Mouse (Mus musculus): ENCODE measurements around the gene Cenpx. TPM values are rescaled to one million over a fixed set of nuclear protein-coding genes. Genes with fewer than 3 reads are reported as not detected.
"Not testable (repeated sequence)": the region's sequence is repeated elsewhere in the genome, so short reads cannot be mapped to it uniquely, and the experiment has no call there.

The Cenpx gene
- total RNA-seq (2014; rRNA removed), result 28.5 and 52.1 TPM in 2 replicates
- polyA plus RNA-seq (2015; fragmentation: Nextera tagmentation; extraction: Ambion mirVana), result 91.3 and 114 TPM in 2 replicates

DNA sequence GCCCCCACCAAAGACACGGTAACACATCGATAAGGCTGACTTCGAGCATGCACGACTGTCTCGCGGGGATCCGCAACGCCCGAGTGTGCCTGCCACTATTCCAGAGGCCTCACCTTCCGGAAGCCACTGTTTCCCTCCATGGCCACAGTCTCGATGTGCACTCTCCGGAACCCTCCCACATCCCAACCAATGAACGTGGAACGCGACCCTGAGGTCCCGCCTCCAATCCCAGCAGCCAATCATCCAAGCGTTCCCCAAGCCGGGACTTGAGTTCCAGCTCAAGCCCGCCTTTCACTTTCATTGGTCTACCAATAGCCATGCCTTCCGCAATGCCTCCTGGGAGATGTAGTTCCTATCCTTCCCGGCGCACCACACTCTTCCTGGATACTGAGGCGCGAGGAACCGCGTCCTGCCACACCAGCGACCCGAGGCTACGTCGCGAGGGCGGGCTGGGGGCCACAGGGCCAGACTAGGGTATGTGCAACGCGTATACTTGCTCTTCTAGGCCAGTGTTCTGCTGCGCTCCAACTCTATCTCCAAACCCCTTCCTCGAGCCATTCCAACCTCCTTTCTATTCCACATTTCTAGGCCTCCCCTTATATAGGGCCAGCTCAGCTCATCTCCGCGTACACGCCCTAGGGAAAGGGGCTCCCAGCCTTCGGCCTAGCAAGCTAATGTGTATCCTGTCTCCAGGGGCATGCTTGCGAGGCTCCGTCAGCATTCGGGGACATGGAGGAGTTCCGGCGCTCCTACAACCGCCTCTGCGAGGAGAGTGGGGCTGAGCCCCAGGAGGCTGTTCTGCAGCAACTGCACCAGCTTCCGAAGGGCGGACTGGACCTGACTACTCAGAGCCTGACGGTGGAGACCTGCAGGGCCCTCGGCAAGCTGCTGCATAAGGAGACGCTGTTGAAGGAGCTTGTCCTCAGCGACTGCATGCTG is at the start of gene Cenpx, which contains the start of gene Lrrc45:
Cenpx (minus strand) TSS at position 159 of the 939 bp plus-strand sequence.
Lrrc45 (plus strand) TSS at position 346 of the 939 bp plus-strand sequence.
- H3K4me3 ChIP-seq (ENCODE audit: low read depth, low read length), result peak within 1 kb of the TSS; percentile 54
- no peaks in the 10 kb centered on the region for H3K9me3 ChIP-seq (ENCODE audit: low read length)
- H3K9ac ChIP-seq, result peak within 1 kb of the TSS; percentile 64
- peaks cover 16% of the 10 kb centered on the region; the same call in 1 of the 2 replicates for H3K4me1 ChIP-seq (ENCODE audit: insufficient read depth)
- TF ChIP-seq CTCF (IDR thresholded peaks at IDR 0.05; ENCODE audit: low read depth), result no peak
- WGBS, result 2% methylated on average over 53 of the region's 53 CpGs
- ATAC-seq, result peak; percentile 99
- peak within 1 kb of the TSS; percentile 98 for H3K4me2 ChIP-seq (ENCODE audit: low read depth)
- H3K36me3 ChIP-seq (ENCODE audit: insufficient read depth), result peaks cover 49% of the 10 kb centered on the region
- peak; percentile 98 for DNase-seq
- no peaks in the 10 kb centered on the region for H3K27me3 ChIP-seq (ENCODE audit: insufficient read depth, low read length)
- peak within 1 kb of the TSS; percentile 51 for H3K27ac ChIP-seq (ENCODE audit: low read depth, low read length)

DNA sequence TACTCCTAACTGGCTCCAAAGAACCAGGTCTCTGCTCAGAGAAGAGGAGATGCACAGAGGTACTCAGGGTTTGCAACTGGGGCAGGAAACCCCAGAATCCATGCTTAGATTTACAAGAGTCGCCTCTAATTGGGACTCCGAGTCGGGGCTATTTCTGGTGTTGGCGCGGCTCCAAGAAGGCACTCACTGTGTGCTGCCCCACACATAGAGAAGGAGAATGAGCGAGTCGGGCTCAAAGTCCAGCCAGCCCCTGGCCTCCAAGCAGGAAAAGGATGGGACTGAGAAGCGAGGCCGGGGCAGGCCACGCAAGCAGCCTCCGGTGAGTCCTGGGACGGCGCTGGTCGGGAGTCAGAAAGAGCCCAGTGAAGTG is 49.1 kb upstream of the Cenpx start, which contains the start of gene Hmga1b:
Hmga1b (plus strand) TSS at position 123 of the 370 bp plus-strand sequence.
- 10% methylated on average over 14 of the region's 14 CpGs for WGBS
- not testable (repeated sequence) for H3K4me2 ChIP-seq (ENCODE audit: low read depth); DNase-seq; H3K4me1 ChIP-seq (ENCODE audit: insufficient read depth); H3K4me3 ChIP-seq (ENCODE audit: low read depth, low read length); H3K27ac ChIP-seq (ENCODE audit: low read depth, low read length); H3K27me3 ChIP-seq (ENCODE audit: insufficient read depth, low read length); H3K9me3 ChIP-seq (ENCODE audit: low read length); ATAC-seq; H3K36me3 ChIP-seq (ENCODE audit: insufficient read depth); H3K9ac ChIP-seq

GRCm38 (mm10) chr11:120761811-120762671 is 48.5 kb upstream of the Cenpx start:
- Histone ChIP-seq H3K27ac (ENCODE audit: low read depth, low read length) (no peak overlapping the region), H3K4me2 (ENCODE audit: low read depth) (no peak overlapping the region), H3K9me3 (ENCODE audit: low read length) (no peaks in the 10 kb centered on the region), H3K27me3 (ENCODE audit: insufficient read depth, low read length) (0 out of 2 replicates have a peak, but pooled peaks cover 6% of the 10 kb centered on the region), H3K4me3 (ENCODE audit: low read depth, low read length) (no peak overlapping the region), H3K4me1 (ENCODE audit: insufficient read depth) (no peaks in the 10 kb centered on the region), H3K36me3 (ENCODE audit: insufficient read depth) (no peaks in the 10 kb centered on the region), H3K9ac (no peak overlapping the region)
- TF ChIP-seq CTCF (IDR thresholded peaks at IDR 0.05; ENCODE audit: low read depth), result no peak
- WGBS, result 68% methylated on average over 14 of the region's 14 CpGs
- no peak for DNase-seq
- ATAC-seq, result no peak

- Histone ChIP-seq H3K4me3 (ENCODE audit: low read depth, low read length) (no peak overlapping the region), H3K9ac (no peak overlapping the region), H3K4me2 (ENCODE audit: low read depth) (no peak overlapping the region), H3K27me3 (ENCODE audit: insufficient read depth, low read length) (0 out of 2 replicates have a peak, but pooled peaks cover 6% of the 10 kb centered on the region), H3K27ac (ENCODE audit: low read depth, low read length) (no peak overlapping the region), H3K36me3 (ENCODE audit: insufficient read depth) (no peaks in the 10 kb centered on the region), H3K9me3 (ENCODE audit: low read length) (no peaks in the 10 kb centered on the region), H3K4me1 (ENCODE audit: insufficient read depth) (no peaks in the 10 kb centered on the region)
- no peak for ATAC-seq
- WGBS, result 90% methylated on average over 9 of the region's 9 CpGs
- no peak for TF ChIP-seq CTCF (IDR thresholded peaks at IDR 0.05; ENCODE audit: low read depth)
- DNase-seq, result no peak
Observed at GRCm38 (mm10) chr11:120760236-120760635, 46.7 kb upstream of the Cenpx start.

DNA sequence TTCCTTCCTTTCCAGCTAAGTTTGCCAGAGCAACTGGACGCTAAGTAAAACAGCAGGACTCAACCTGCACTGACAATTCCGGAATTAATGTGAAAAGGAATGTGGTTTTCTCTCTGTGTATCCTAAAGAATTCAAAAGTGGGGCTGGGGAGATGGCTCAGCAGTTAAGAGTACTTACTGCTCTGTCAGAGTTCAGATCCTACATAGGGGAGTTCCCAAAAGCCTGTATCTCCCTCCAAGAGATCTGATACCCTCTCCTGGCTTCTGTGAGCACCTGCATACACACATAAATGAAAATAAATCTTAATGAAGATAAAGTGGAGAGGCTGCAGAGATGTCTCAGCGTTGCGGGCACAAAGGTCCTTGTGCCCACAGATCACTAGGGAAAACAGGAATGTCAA is 38.1 kb upstream of the Cenpx start:
- no peak overlapping the region for H3K4me2 ChIP-seq (ENCODE audit: low read depth)
- no peak for TF ChIP-seq CTCF (IDR thresholded peaks at IDR 0.05; ENCODE audit: low read depth)
- DNase-seq (no peak), ATAC-seq (no peak)
- no peaks in the 10 kb centered on the region for H3K9me3 ChIP-seq (ENCODE audit: low read length)
- no peaks in the 10 kb centered on the region for H3K36me3 ChIP-seq (ENCODE audit: insufficient read depth)
- no peaks in the 10 kb centered on the region for H3K27me3 ChIP-seq (ENCODE audit: insufficient read depth, low read length)
- H3K4me3 ChIP-seq (ENCODE audit: low read depth, low read length), result no peak overlapping the region
- H3K27ac ChIP-seq (ENCODE audit: low read depth, low read length), result no peak overlapping the region
- no peak overlapping the region for H3K9ac ChIP-seq
- WGBS, result 79% methylated on average over 4 of the region's 4 CpGs
- H3K4me1 ChIP-seq (ENCODE audit: insufficient read depth), result no peaks in the 10 kb centered on the region

DNA sequence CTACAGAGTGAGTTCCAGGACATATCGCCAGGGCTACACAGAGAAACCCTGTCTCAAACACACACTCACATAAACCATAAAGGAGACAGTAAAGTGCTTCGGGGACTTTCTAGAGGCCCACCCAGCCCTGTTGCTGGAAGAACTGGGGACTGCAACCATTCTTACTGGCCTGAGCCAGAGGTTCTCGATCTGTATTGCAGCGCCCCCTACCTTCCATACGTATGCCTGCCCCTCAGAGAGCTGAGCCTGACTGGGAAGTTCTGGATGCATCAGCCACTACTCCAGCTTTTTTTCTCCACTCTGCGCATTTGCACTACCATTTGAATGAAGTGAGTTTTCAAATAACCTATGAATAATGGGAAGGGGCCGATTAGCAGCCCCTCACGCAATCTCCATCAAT is 35.9 kb upstream of the Cenpx start:
- WGBS, result 65% methylated on average over 8 of the region's 8 CpGs
- ATAC-seq, result no peak

More for the DNA sequence above, 35.9 kb upstream of the Cenpx start:
- H3K4me1 ChIP-seq (ENCODE audit: insufficient read depth), result no peaks in the 10 kb centered on the region
- TF ChIP-seq CTCF (IDR thresholded peaks at IDR 0.05; ENCODE audit: low read depth), result peak; percentile 24; the same call in 1 of the 2 replicates
- no peak overlapping the region for H3K9ac ChIP-seq
- H3K27me3 ChIP-seq (ENCODE audit: insufficient read depth, low read length), result no peaks in the 10 kb centered on the region
- H3K4me3 ChIP-seq (ENCODE audit: low read depth, low read length), result no peak overlapping the region
- H3K4me2 ChIP-seq (ENCODE audit: low read depth), result no peak overlapping the region
- no peak for DNase-seq
- no peaks in the 10 kb centered on the region for H3K36me3 ChIP-seq (ENCODE audit: insufficient read depth)
- H3K27ac ChIP-seq (ENCODE audit: low read depth, low read length), result no peak overlapping the region
- H3K9me3 ChIP-seq (ENCODE audit: low read length), result no peaks in the 10 kb centered on the region
